Mouse (Mus musculus) myocyte (in vitro differentiated cells): ENCODE measurements around the gene Grin2c.

Experiments used
- E2F4 ChIP-seq: IDR thresholded peaks from one replicate; pipeline ENCODE4 v1.6.1; 2011; ENCODE audit warnings: mild to moderate bottlenecking, control low read depth, moderate library complexity; ENCODE audit not compliant: insufficient read depth
- MAX ChIP-seq: IDR thresholded peaks from one replicate; pipeline ENCODE4 v1.6.1; 2011; ENCODE audit warnings: low read depth, mild to moderate bottlenecking, control low read depth
- MYOD1 ChIP-seq, 3 experiments: IDR thresholded peaks; one replicate each; pipeline ENCODE4 v1.6.1; 2011; ENCODE audit warnings: control low read depth in 2 of 3, low read depth in 2 of 3, mild to moderate bottlenecking in 2 of 3, moderate library complexity in 1 of 3; ENCODE audit not compliant: insufficient read length in 2 of 3, control insufficient read depth in 1 of 3
- POLR2A ChIP-seq: IDR thresholded peaks from one replicate; pipeline ENCODE4 v1.6.1; 2011; ENCODE audit warnings: low read depth, mild to moderate bottlenecking, control low read depth, moderate library complexity; ENCODE audit not compliant: insufficient read length
- POLR2AphosphoS2 ChIP-seq: IDR thresholded peaks from one replicate; pipeline ENCODE4 v1.6.1; 2011; ENCODE audit warnings: low read depth, control low read depth; ENCODE audit not compliant: insufficient read length
- TCF12 ChIP-seq: IDR thresholded peaks from one replicate; pipeline ENCODE4 v1.6.1; 2011; ENCODE audit warnings: mild to moderate bottlenecking, control low read depth; ENCODE audit not compliant: poor library complexity, insufficient read depth, severe bottlenecking
- USF1 ChIP-seq: IDR thresholded peaks from one replicate; pipeline ENCODE4 v1.6.1; 2011; ENCODE audit warnings: low read depth, mild to moderate bottlenecking, control low read depth, moderate library complexity

GRCm38 (mm10) chr11:115259134-115259533 is 7.9 kb downstream of the Grin2c start:
- no peak for TF ChIP-seq POLR2A
- TF ChIP-seq TCF12: no peak
- no peak for TF ChIP-seq USF1
- TF ChIP-seq POLR2AphosphoS2: no peak
- TF ChIP-seq E2F4: no peak
- TF ChIP-seq MAX: no peak
- no peak for TF ChIP-seq MYOD1 (IDR thresholded peaks at IDR 0.05; ENCODE audit: control insufficient read depth in 1 of 3, insufficient read length in 2 of 3, low read depth in 2 of 3)
